Mouse (Mus musculus) liver, adult 2 months (tissue): Measurements from ENCODE around the gene Gm10662. TPM values are rescaled to one million over a fixed set of nuclear protein-coding genes. Genes with fewer than 3 reads are reported as not detected.
"Not testable (repeated sequence)": the region's sequence is repeated elsewhere in the genome, so short reads cannot be mapped to it uniquely, and the experiment has no call there.

ENCODE experiments used
- DNase-seq: peaks from one replicate; pipeline ENCODE4 v3.0.0-alpha.2; 2011; ENCODE audit warnings: low read depth, low spot score; ENCODE audit errors: extremely low read depth
- H3K27ac ChIP-seq: fragments of 200-500 bp; replicated peaks from 2 replicates; pipeline ENCODE4 v1.5.1; 2012; ENCODE audit warnings: low read depth, mild to moderate bottlenecking, control low read depth, inconsistent platforms, low read length; ENCODE audit not compliant: insufficient read depth
- H3K27me3 ChIP-seq: fragments of 200-500 bp; 2 replicates; pipeline ENCODE4 v1.6.1; 2012; ENCODE audit warnings: mild to moderate bottlenecking, moderate library complexity, low read length, inconsistent platforms; ENCODE audit not compliant: control insufficient read depth, insufficient read depth
- H3K36me3 ChIP-seq: fragments of 200-500 bp; 2 replicates; pipeline ENCODE4 v1.6.1; 2012; ENCODE audit warnings: low read length, inconsistent platforms; ENCODE audit not compliant: control insufficient read depth, insufficient read depth
- H3K4me1 ChIP-seq: fragments of 200-500 bp; 2 replicates; pipeline ENCODE4 v1.6.1; 2011; ENCODE audit warnings: low read length; ENCODE audit not compliant: control insufficient read depth, insufficient read depth
- H3K4me3 ChIP-seq: fragments of 200-500 bp; 2 replicates; pipeline ENCODE4 v1.5.1; 2011; ENCODE audit warnings: low read depth, mild to moderate bottlenecking, control low read depth, low read length, moderate library complexity; ENCODE audit not compliant: insufficient read depth
- H3K79me2 ChIP-seq: fragments of 200-500 bp; 2 replicates; pipeline ENCODE4 v1.6.1; 2012; ENCODE audit warnings: inconsistent platforms, mild to moderate bottlenecking, low read length, moderate library complexity; ENCODE audit not compliant: control insufficient read depth, insufficient read depth
- H3K9ac ChIP-seq: fragments of 200-500 bp; 2 replicates; pipeline ENCODE4 v1.6.1; 2012; ENCODE audit warnings: low read depth, mild to moderate bottlenecking, control low read depth, inconsistent platforms, low read length
- WGBS: fragments of 180-500 bp; shearing (Covaris S2); methylation state at CpG from one replicate; pipeline ENCODE4 v1.1.7; 2018; 5-methylcytosine and 5-hydroxymethylcytosine counted together
- polyA plus RNA-seq: library from polyadenylated mRNA; depleted of rRNA; stranded (reverse); fragments of >200 nt; gene quantifications from 2 replicates; pipeline ENCODE4 v1.2.3, GENCODE M21; 2012; rRNA removed
- total RNA-seq: library from RNA; depleted of rRNA; stranded (reverse); fragments of >200 nt; gene quantifications from 2 replicates; pipeline ENCODE4 v1.2.3, GENCODE M21; 2014; rRNA removed

Gene Gm10662
- not detected in 2 replicates for total RNA-seq
- polyA plus RNA-seq = not detected in 2 replicates

- H3K27me3 ChIP-seq = not testable (repeated sequence)
- WGBS = no CpG with 5 or more reads among the region's 1 CpGs
Observed at GRCm38 (mm10) chr7:23144380-23144779, at the start of gene Gm10662. Gene Gm10662 (minus strand): TSS chr7:23144480.

GRCm38 (mm10) chr7:23163505-23163904, 19.2 kb upstream of the Gm10662 start:
- 80% methylated on average over 10 of the region's 10 CpGs for WGBS
- H3K4me1 ChIP-seq, H3K27me3 ChIP-seq, DNase-seq, H3K36me3 ChIP-seq, H3K79me2 ChIP-seq, H3K27ac ChIP-seq, H3K9ac ChIP-seq, H3K4me3 ChIP-seq: not testable (repeated sequence)

More at GRCm38 (mm10) chr7:23144380-23144779, at the start of gene Gm10662:
- not testable (repeated sequence) for H3K79me2 ChIP-seq, H3K4me3 ChIP-seq, H3K27ac ChIP-seq, H3K9ac ChIP-seq, DNase-seq, H3K36me3 ChIP-seq, H3K4me1 ChIP-seq

Other genes starting within 250 kb of the Gm10662 start
- gene Gm4214, start 159.8 kb downstream of the Gm10662 start, total RNA-seq = not detected in 2 replicates
- not detected in 2 replicates for gene Gm4214, start 159.8 kb downstream of the Gm10662 start, polyA plus RNA-seq
- gene Gm4216, start 124.6 kb downstream of the Gm10662 start, total RNA-seq = not detected in 2 replicates
- not detected in 2 replicates for gene Gm4216, start 124.6 kb downstream of the Gm10662 start, polyA plus RNA-seq
- not detected in 2 replicates for gene Vmn1r163, start 88.9 kb downstream of the Gm10662 start, total RNA-seq
- not detected in 2 replicates for gene Vmn1r163, start 88.9 kb downstream of the Gm10662 start, polyA plus RNA-seq
- gene Gm8720, start 77.0 kb downstream of the Gm10662 start, total RNA-seq = not detected in 2 replicates
- gene Gm8720, start 77.0 kb downstream of the Gm10662 start, polyA plus RNA-seq = not detected in 2 replicates
- gene Vmn1r165, start 72.9 kb upstream of the Gm10662 start, total RNA-seq = not detected in 2 replicates
- not detected in 2 replicates for gene Vmn1r165, start 72.9 kb upstream of the Gm10662 start, polyA plus RNA-seq
- gene Vmn1r166, start 107.2 kb upstream of the Gm10662 start, total RNA-seq = not detected in 2 replicates
- gene Vmn1r166, start 107.2 kb upstream of the Gm10662 start, polyA plus RNA-seq = not detected in 2 replicates
- not detected in 2 replicates for gene Gm6902, start 134.4 kb upstream of the Gm10662 start, total RNA-seq
- not detected in 2 replicates for gene Gm6902, start 134.4 kb upstream of the Gm10662 start, polyA plus RNA-seq
- gene Nlrp4e, start 156.7 kb upstream of the Gm10662 start, total RNA-seq = not detected in 2 replicates
- gene Nlrp4e, start 156.7 kb upstream of the Gm10662 start, polyA plus RNA-seq = not detected in 2 replicates
- gene Nlrp5, start 241.4 kb upstream of the Gm10662 start, total RNA-seq = not detected in 2 replicates
- gene Nlrp5, start 241.4 kb upstream of the Gm10662 start, polyA plus RNA-seq = not detected in 2 replicates